Mouse (Mus musculus) MEL (cell line): ENCODE measurements around the gene Retreg1. TPM values are rescaled to one million over a fixed set of nuclear protein-coding genes. Genes with fewer than 3 reads are reported as not detected.

ENCODE experiments used
- DNase-seq: peaks from one replicate; pipeline ENCODE4 v3.0.0; 2011; ENCODE audit warnings: low read depth, low spot score
- H3K27ac ChIP-seq: 2 replicates; pipeline ENCODE4 v1.5.1; 2012; ENCODE audit warnings: low read depth, mild to moderate bottlenecking, control low read depth, low read length, moderate library complexity; ENCODE audit not compliant: control insufficient read depth
- H3K27me3 ChIP-seq, 2 experiments: fragments of 150-350 bp in 1 of 2; sonication (generic) in 1 of 2; 2 replicates each; pipeline ENCODE4 v1.6.1; 2012; ENCODE audit warnings: low read length in 2 of 2, mild to moderate bottlenecking in 2 of 2, improper control_type of control experiment in 1 of 2, moderate library complexity in 1 of 2; ENCODE audit not compliant: insufficient read depth in 2 of 2, control insufficient read depth in 1 of 2
- H3K36me3 ChIP-seq, 2 experiments: 2 replicates each; pipeline ENCODE4 v1.6.1; 2012 to 2014; ENCODE audit warnings: low read length in 2 of 2, improper control_type of control experiment in 1 of 2, inconsistent platforms in 1 of 2, mild to moderate bottlenecking in 1 of 2; ENCODE audit not compliant: insufficient read depth in 2 of 2, control insufficient read depth in 1 of 2
- H3K4me1 ChIP-seq, 2 experiments: fragments of 150-350 bp in 1 of 2; sonication (generic) in 1 of 2; 2 replicates each; pipeline ENCODE4 v1.6.1; 2012; ENCODE audit warnings: low read length in 2 of 2, improper control_type of control experiment in 1 of 2, mild to moderate bottlenecking in 1 of 2; ENCODE audit not compliant: insufficient read depth in 2 of 2, control insufficient read depth in 1 of 2
- H3K4me3 ChIP-seq, 2 experiments: fragments of 150-350 bp in 1 of 2; sonication (generic) in 1 of 2; 2 replicates each; pipeline ENCODE4 v1.5.1; 2012; ENCODE audit warnings: low read depth in 2 of 2, low read length in 2 of 2, mild to moderate bottlenecking in 2 of 2, moderate library complexity in 2 of 2, control low read depth in 1 of 2, improper control_type of control experiment in 1 of 2; ENCODE audit not compliant: control insufficient read depth in 1 of 2, insufficient read depth in 1 of 2
- H3K79me2 ChIP-seq: 2 replicates; pipeline ENCODE4 v1.6.1; 2012; ENCODE audit warnings: mild to moderate bottlenecking, low read length, moderate library complexity; ENCODE audit not compliant: control insufficient read depth, poor library complexity, insufficient read depth
- H3K9ac ChIP-seq: 2 replicates; pipeline ENCODE4 v1.6.1; 2012; ENCODE audit warnings: low read depth, mild to moderate bottlenecking, control low read depth, low read length, moderate library complexity; ENCODE audit not compliant: control insufficient read depth, poor library complexity, severe bottlenecking
- H3K9me3 ChIP-seq: fragments of 150-350 bp; sonication (generic); replicated peaks from 2 replicates; pipeline ENCODE4 v1.6.1; 2012; ENCODE audit warnings: mild to moderate bottlenecking, low read length, improper control_type of control experiment, moderate library complexity; ENCODE audit not compliant: insufficient read depth
- BHLHE40 ChIP-seq: IDR thresholded peaks from 2 replicates; pipeline ENCODE4 v1.6.1; 2012; ENCODE audit warnings: low read depth, mild to moderate bottlenecking, inconsistent platforms, low read length, improper control_type of control experiment, borderline replicate concordance
- CHD1 ChIP-seq: IDR thresholded peaks from 2 replicates; pipeline ENCODE4 v1.6.1; 2012; ENCODE audit warnings: low read depth, mild to moderate bottlenecking, inconsistent platforms, low read length, improper control_type of control experiment
- CHD2 ChIP-seq: IDR thresholded peaks from 2 replicates; pipeline ENCODE4 v1.6.1; 2011; ENCODE audit warnings: low read length, improper control_type of control experiment
- E2F4 ChIP-seq: IDR thresholded peaks from 2 replicates; pipeline ENCODE4 v1.6.1; 2011; ENCODE audit warnings: low read depth, low read length, improper control_type of control experiment, borderline replicate concordance
- ELF1 ChIP-seq: IDR thresholded peaks from 2 replicates; pipeline ENCODE4 v1.6.1; 2014; ENCODE audit warnings: low read depth, mild to moderate bottlenecking, inconsistent platforms, low read length, improper control_type of control experiment, moderate library complexity
- ETS1 ChIP-seq: IDR thresholded peaks from 2 replicates; pipeline ENCODE4 v1.6.1; 2012; ENCODE audit warnings: low read depth, mild to moderate bottlenecking, inconsistent platforms, low read length, improper control_type of control experiment, moderate library complexity
- GABPA ChIP-seq: IDR thresholded peaks from 2 replicates; pipeline ENCODE4 v1.6.1; 2012; ENCODE audit warnings: low read depth, mild to moderate bottlenecking, inconsistent platforms, low read length, improper control_type of control experiment, moderate library complexity
- HCFC1 ChIP-seq: IDR thresholded peaks from 2 replicates; pipeline ENCODE4 v1.6.1; 2012; ENCODE audit warnings: low read depth, mild to moderate bottlenecking, inconsistent platforms, low read length, improper control_type of control experiment, moderate library complexity
- JUND ChIP-seq: IDR thresholded peaks from 2 replicates; pipeline ENCODE4 v1.6.1; 2011; ENCODE audit warnings: low read depth, mild to moderate bottlenecking, improper control_type of control experiment, low read length
- MAZ ChIP-seq: IDR thresholded peaks from 2 replicates; pipeline ENCODE4 v1.6.1; 2012; ENCODE audit warnings: low read depth, mild to moderate bottlenecking, inconsistent platforms, low read length, improper control_type of control experiment
- MEF2A ChIP-seq: IDR thresholded peaks from 2 replicates; pipeline ENCODE4 v1.6.1; 2014; ENCODE audit warnings: low read depth, mild to moderate bottlenecking, inconsistent platforms, low read length, improper control_type of control experiment; ENCODE audit not compliant: poor library complexity, insufficient replicate concordance, severe bottlenecking; ENCODE audit errors: extremely low read depth
- MYB ChIP-seq: IDR thresholded peaks from 2 replicates; pipeline ENCODE4 v1.6.1; 2011; ENCODE audit warnings: mild to moderate bottlenecking, low read depth, low read length, improper control_type of control experiment
- NRF1 ChIP-seq: IDR thresholded peaks from 2 replicates; pipeline ENCODE4 v1.6.1; 2014; ENCODE audit warnings: low read depth, mild to moderate bottlenecking, inconsistent platforms, low read length, improper control_type of control experiment, moderate library complexity; ENCODE audit not compliant: poor library complexity, insufficient read depth, severe bottlenecking
- POLR2A ChIP-seq, 2 experiments: IDR thresholded peaks; 2 replicates each; pipeline ENCODE4 v1.6.1; 2011 to 2012; ENCODE audit warnings: low read length in 2 of 2, mild to moderate bottlenecking in 2 of 2, control low read depth in 1 of 2, improper control_type of control experiment in 1 of 2, low read depth in 1 of 2, moderate library complexity in 1 of 2; ENCODE audit not compliant: control insufficient read depth in 1 of 2, insufficient read depth in 1 of 2, poor library complexity in 1 of 2
- POLR2AphosphoS2 ChIP-seq: IDR thresholded peaks from 2 replicates; pipeline ENCODE4 v1.6.1; 2011; ENCODE audit warnings: low read length, improper control_type of control experiment
- POLR2AphosphoS5 ChIP-seq: IDR thresholded peaks from 2 replicates; pipeline ENCODE4 v1.6.1; 2012; ENCODE audit warnings: low read depth, borderline replicate concordance, mild to moderate bottlenecking, inconsistent platforms, low read length, moderate library complexity, mixed read lengths
- RCOR1 ChIP-seq: IDR thresholded peaks from 2 replicates; pipeline ENCODE4 v1.6.1; 2012; ENCODE audit warnings: low read depth, mild to moderate bottlenecking, inconsistent platforms, low read length, improper control_type of control experiment
- SIN3A ChIP-seq: IDR thresholded peaks from 2 replicates; pipeline ENCODE4 v1.6.1; 2012; ENCODE audit warnings: low read length, improper control_type of control experiment, inconsistent platforms
- SMC3 ChIP-seq: IDR thresholded peaks from 2 replicates; pipeline ENCODE4 v1.6.1; 2011; ENCODE audit warnings: low read depth, low read length, improper control_type of control experiment
- TAL1 ChIP-seq: IDR thresholded peaks from 2 replicates; pipeline ENCODE4 v1.6.1; 2012; ENCODE audit warnings: mild to moderate bottlenecking, inconsistent platforms, low read length, moderate library complexity, mixed read lengths
- TBP ChIP-seq: IDR thresholded peaks from 2 replicates; pipeline ENCODE4 v1.8.0; 2011; ENCODE audit warnings: low read depth, low read length, improper control_type of control experiment
- UBTF ChIP-seq: IDR thresholded peaks from 2 replicates; pipeline ENCODE4 v1.6.1; 2012; ENCODE audit warnings: low read depth, mild to moderate bottlenecking, inconsistent platforms, low read length, improper control_type of control experiment, moderate library complexity, borderline replicate concordance; ENCODE audit not compliant: insufficient read depth
- USF1 ChIP-seq: IDR thresholded peaks from 2 replicates; pipeline ENCODE4 v1.6.1; 2014; ENCODE audit warnings: low read depth, mild to moderate bottlenecking, inconsistent platforms, low read length, improper control_type of control experiment, moderate library complexity
- USF2 ChIP-seq, 2 experiments: IDR thresholded peaks; 2 replicates each; pipeline ENCODE4 v1.6.1; 2011 to 2012; ENCODE audit warnings: improper control_type of control experiment in 2 of 2, low read length in 2 of 2, borderline replicate concordance in 1 of 2, inconsistent platforms in 1 of 2, low read depth in 1 of 2, mild to moderate bottlenecking in 1 of 2; ENCODE audit not compliant: insufficient read depth in 1 of 2
- ZC3H11A ChIP-seq: IDR thresholded peaks from 2 replicates; pipeline ENCODE4 v1.6.1; 2012; ENCODE audit warnings: low read depth, mild to moderate bottlenecking, inconsistent platforms, low read length, improper control_type of control experiment
- ZKSCAN1 ChIP-seq: IDR thresholded peaks from 2 replicates; pipeline ENCODE4 v1.6.1; 2012; ENCODE audit warnings: low read depth, mild to moderate bottlenecking, inconsistent platforms, low read length, improper control_type of control experiment, moderate library complexity
- polyA plus RNA-seq, 2 experiments: library from polyadenylated mRNA; stranded (reverse) in 1 of 2; unstranded in 1 of 2; fragments of >175 nt in 1 of 2; fragments of >200 nt in 1 of 2; gene quantifications; 2 replicates each; pipeline versions ENCODE4 v1.2.1 to v1.2.4; 2012; ENCODE audit warnings: low replicate concordance in 2 of 2, low read depth in 1 of 2; ENCODE audit not compliant: insufficient read length in 2 of 2, insufficient read depth in 1 of 2, missing spikeins in 1 of 2
- total RNA-seq: library from RNA; depleted of rRNA; stranded (reverse); fragments of 300-350 nt; gene quantifications from 2 replicates; pipeline ENCODE4 v1.2.3, GENCODE M21; 2012

Gene Retreg1
- total and polyA plus RNA-seq, 3 experiments: 3.1 to 7.6 TPM; not detected in 1

- TF ChIP-seq MAZ (no peak), NRF1 (no peak), ETS1 (no peak), TAL1 (no peak), ELF1 (no peak), ZC3H11A (no peak), HCFC1 (no peak), JUND (no peak), POLR2AphosphoS5 (no peak), SIN3A (no peak), USF2 (IDR thresholded peaks at IDR 0.05; ENCODE audit: borderline replicate concordance in 1 of 2, insufficient read depth in 1 of 2, low read depth in 1 of 2, low read length in 2 of 2) (no peak), UBTF (no peak), MYB (no peak), E2F4 (no peak), POLR2A (IDR thresholded peaks at IDR 0.05; ENCODE audit: control insufficient read depth in 1 of 2, insufficient read depth in 1 of 2, low read depth in 1 of 2, low read length in 2 of 2, poor library complexity in 1 of 2) (no peak), USF1 (no peak), CHD2 (no peak), GABPA (no peak)
Observed at GRCm38 (mm10) chr15:25915013-25915412, 72.0 kb downstream of the Retreg1 start.

GRCm38 (mm10) chr15:25915574-25916205 lies 72.7 kb downstream of the Retreg1 start:
- peaks cover 10 to 16% of the 10 kb centered on the region in 2 experiments for H3K4me1 ChIP-seq
- DNase-seq: no peak
- H3K9ac ChIP-seq: no peak overlapping the region
- no peaks in the 10 kb centered on the region; a peak in 1 of 4 replicates for H3K27me3 ChIP-seq
- TF ChIP-seq E2F4 (no peak), SMC3 (no peak), BHLHE40 (no peak), MEF2A (no peak), ZKSCAN1 (no peak), USF2 (IDR thresholded peaks at IDR 0.05; ENCODE audit: borderline replicate concordance in 1 of 2, insufficient read depth in 1 of 2, low read depth in 1 of 2, low read length in 2 of 2) (no peak), ZC3H11A (no peak), JUND (no peak), CHD1 (no peak), RCOR1 (no peak), USF1 (no peak), POLR2AphosphoS2 (no peak), MAZ (no peak), ETS1 (no peak), HCFC1 (no peak), TBP (no peak)
- H3K4me3 ChIP-seq: no peak overlapping the region
- no peaks in the 10 kb centered on the region for H3K9me3 ChIP-seq
- H3K79me2 ChIP-seq: no peaks in the 10 kb centered on the region
- no peak overlapping the region for H3K27ac ChIP-seq
- peaks cover 0 to 15% of the 10 kb centered on the region in 2 experiments; a peak in 2 of 4 replicates for H3K36me3 ChIP-seq

More at GRCm38 (mm10) chr15:25915013-25915412, 72.0 kb downstream of the Retreg1 start:
- Histone ChIP-seq H3K36me3 (peaks cover 0 to 17% of the 10 kb centered on the region in 2 experiments; a peak in 2 of 4 replicates), H3K9me3 (no peaks in the 10 kb centered on the region), H3K79me2 (no peaks in the 10 kb centered on the region), H3K27ac (no peak overlapping the region), H3K4me1 (peaks cover 10 to 20% of the 10 kb centered on the region in 2 experiments), H3K9ac (no peak overlapping the region), H3K27me3 (no peaks in the 10 kb centered on the region; a peak in 1 of 4 replicates), H3K4me3 (no peak overlapping the region)
- DNase-seq: no peak
